20 mouse cellular contexts compared by ENCODE assay signal in the genomic region with DNA sequence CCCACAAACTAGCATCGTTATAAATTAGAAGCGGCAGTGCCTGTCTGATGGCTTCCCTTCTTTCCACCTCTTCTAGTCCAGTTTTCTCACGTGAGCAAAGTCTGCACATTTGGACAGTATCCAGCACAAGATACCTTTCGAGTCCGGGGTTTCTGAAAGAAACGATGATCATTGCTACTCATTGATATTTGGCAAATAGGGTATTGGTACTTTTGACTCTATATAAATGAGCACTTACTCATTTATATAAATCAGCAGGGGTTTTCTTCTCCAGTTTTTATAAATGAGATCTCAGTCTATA. TPM values are rescaled to one million over a fixed set of nuclear protein-coding genes. Genes with fewer than 3 reads are reported as not detected.
DNase-seq lines count a peak whose midpoint lies in the region; ATAC-seq and TF ChIP-seq lines count a peak whose summit lies in the region.
"Had no signal": no experiment of that assay in that cellular context is flagged by ENCODE, and none has a peak within 500 bp of the region (broad histone marks: within the 10 kb centered on the region; RNA-seq: fewer than 3 reads in every experiment).

No protein-coding gene starts in this region.

- intact Hi-C loops in heart, postnatal 14 days (cut with DNase I): no loop called here

- H3K4me3 ChIP-seq in G1E (ENCODE audit: low read depth, low read length): peak overlapping the region; percentile 66; the same call in 1 of the 2 replicates

- H3K36me3 ChIP-seq in G1E (replicated peaks): peaks cover 67% of the 10 kb centered on the region

- H3K9me3 ChIP-seq in G1E (replicated peaks): no peaks in the 10 kb centered on the region

- DNase-seq in 3T3-L1 (ENCODE audit: low read depth, low spot score) (peak; percentile 93), G1E (ENCODE audit: low spot score) (no peak)
- no peak for DNase-seq in heart, postnatal 14 days
- DNase-seq: adrenal gland, adult 2 months; adrenal gland, adult 8-10 months; adrenal gland, postnatal 10 days; adrenal gland, postnatal 14 days; adrenal gland, postnatal 25 days; adrenal gland, postnatal 36 days; B cell, adult 2 months; cerebellum, adult 11 months; cerebellum, adult 11-12 months; cerebellum, adult 18-20 months; cerebellum, adult 2 months; cerebellum, adult 8-10 months had no signal

- peaks cover 76% of the 10 kb centered on the region for H3K4me1 ChIP-seq in G1E (ENCODE audit: insufficient read depth, low read depth, low read length)

- H3K27me3 ChIP-seq in G1E (ENCODE audit: insufficient read depth, low read length): no peaks in the 10 kb centered on the region
- H3K27me3 ChIP-seq: CH12.LX, Patski had no signal

- no peak for TF ChIP-seq CTCF in G1E (IDR thresholded peaks at IDR 0.05; ENCODE audit: low read depth, low read length)

- ATAC-seq in G1E (ENCODE audit: extremely low read depth, insufficient number of reproducible peaks, low FRiP score, poor library complexity, severe bottlenecking): no peak
- no peak for ATAC-seq in granulocyte monocyte progenitor cell, adult 5-6 weeks (replicated peaks; ENCODE audit: poor library complexity, severe bottlenecking)
- ATAC-seq: activated CD4-positive, CD25-positive, alpha-beta regulatory T cell, adult 4 months; CD4-positive, CD25-positive, alpha-beta regulatory T cell, adult 4 months; Patski had no signal

RNA-seq across cellular contexts. Expression of a gene that starts 6.6 kb away (rescaled TPM):
- total RNA-seq in G1E (2014; fragmentation: Nextera tagmentation) (7.9 and 10.9 TPM in 2 replicates), G1E (2017) (3.5 and 3.9 TPM in 2 replicates)
- polyA plus RNA-seq in G1E (2012): 1.5 and 2.2 TPM in 2 replicates
- 6.1 and 12.7 TPM in 2 replicates for total RNA-seq in granulocyte monocyte progenitor cell, adult 5-6 weeks (2014; fragmentation: Nextera tagmentation)
- 14.4 and 18.9 TPM in 2 replicates for total RNA-seq in granulocyte monocyte progenitor cell, adult 5-6 weeks (2017)
- total RNA-seq in heart, postnatal 14 days (2021): 1 to 10 TPM; 6.3 to 6.6 TPM

RNA-seq across cellular contexts. Expression of a gene that starts 29.0 kb away (rescaled TPM):
- total RNA-seq in G1E (2014; fragmentation: Nextera tagmentation): 153 and 177 TPM in 2 replicates
- total RNA-seq in G1E (2017): 82.9 and 97.1 TPM in 2 replicates
- 37.8 and 41.3 TPM in 2 replicates for polyA plus RNA-seq in G1E (2012)
- total RNA-seq in granulocyte monocyte progenitor cell, adult 5-6 weeks (2014; fragmentation: Nextera tagmentation): 43.0 and 62.0 TPM in 2 replicates
- 45.3 and 47.9 TPM in 2 replicates for total RNA-seq in granulocyte monocyte progenitor cell, adult 5-6 weeks (2017)
- 10 to 100 TPM; 52.3 to 52.5 TPM for total RNA-seq in heart, postnatal 14 days (2021)

RNA-seq across cellular contexts. Expression of a gene that starts 52.9 kb away (rescaled TPM):
- total RNA-seq in G1E (2014; fragmentation: Nextera tagmentation) (81.8 and 130 TPM in 2 replicates), G1E (2017) (131 and 144 TPM in 2 replicates)
- 58.0 and 59.9 TPM in 2 replicates for polyA plus RNA-seq in G1E (2012)
- 76.8 and 93.4 TPM in 2 replicates for total RNA-seq in granulocyte monocyte progenitor cell, adult 5-6 weeks (2014; fragmentation: Nextera tagmentation)
- total RNA-seq in granulocyte monocyte progenitor cell, adult 5-6 weeks (2017): 153 and 182 TPM in 2 replicates
- total RNA-seq in heart, postnatal 14 days (2021): 1 to 10 TPM; 7.8 to 9.5 TPM

Comparison
In these comparisons a context has a peak if more than half of its experiments do, and no peak if none do; other contexts are left out.
1. RNA of a gene that starts 52.9 kb away (total RNA-seq): 76.8 to 182 TPM in granulocyte monocyte progenitor cell, adult 5-6 weeks and 81.8 to 144 TPM in G1E; 7.8 to 9.5 TPM in heart, postnatal 14 days; every median in the first group is over 4 times any median in the second.